Mouse (Mus musculus): ENCODE data around the gene Gorasp1. TPM values are rescaled to one million over a fixed set of nuclear protein-coding genes. Genes with fewer than 3 reads are reported as not detected.

The Gorasp1 gene
- polyA plus RNA-seq, 1 experiment from 2014 or later: 25.2 TPM

- ATAC-seq (ENCODE audit: low FRiP score, low TSS enrichment) (no peak), DNase-seq (no peak)
- Histone ChIP-seq H3K36me3 (ENCODE audit: control insufficient read depth, insufficient read depth, low read length) (no peaks in the 10 kb centered on the region), H3K4me3 (replicated peaks; ENCODE audit: low read depth, low read length) (no peak overlapping the region), H3K9me3 (ENCODE audit: control insufficient read depth, low read length) (no peaks in the 10 kb centered on the region), H3K4me2 (ENCODE audit: low read length) (no peak overlapping the region), H3K27ac (replicated peaks; ENCODE audit: low read depth, low read length) (no peak overlapping the region), H3K4me1 (ENCODE audit: control insufficient read depth, insufficient read depth, low read length) (no peaks in the 10 kb centered on the region), H3K9ac (replicated peaks; ENCODE audit: low read length) (no peak overlapping the region), H3K27me3 (ENCODE audit: control insufficient read depth, insufficient read depth, low read length) (no peaks in the 10 kb centered on the region; the same call in 1 of the 2 replicates)
- WGBS: 80% methylated on average over 3 of the region's 3 CpGs
Measured at GRCm38 (mm10) chr9:119965186-119965585, 27.8 kb upstream of the Gorasp1 start.

GRCm38 (mm10) chr9:119964206-119964605, 26.8 kb upstream of the Gorasp1 start:
- no peak for DNase-seq
- Histone ChIP-seq H3K9ac (replicated peaks; ENCODE audit: low read length) (no peak overlapping the region), H3K4me3 (replicated peaks; ENCODE audit: low read depth, low read length) (no peak overlapping the region), H3K9me3 (ENCODE audit: control insufficient read depth, low read length) (no peaks in the 10 kb centered on the region), H3K4me2 (ENCODE audit: low read length) (no peak overlapping the region), H3K36me3 (ENCODE audit: control insufficient read depth, insufficient read depth, low read length) (no peaks in the 10 kb centered on the region), H3K4me1 (ENCODE audit: control insufficient read depth, insufficient read depth, low read length) (no peaks in the 10 kb centered on the region), H3K27ac (replicated peaks; ENCODE audit: low read depth, low read length) (no peak overlapping the region), H3K27me3 (ENCODE audit: control insufficient read depth, insufficient read depth, low read length) (no peaks in the 10 kb centered on the region; the same call in 1 of the 2 replicates)
- ATAC-seq (ENCODE audit: low FRiP score, low TSS enrichment): no peak
- WGBS: 85% methylated on average over 3 of the region's 3 CpGs

DNA sequence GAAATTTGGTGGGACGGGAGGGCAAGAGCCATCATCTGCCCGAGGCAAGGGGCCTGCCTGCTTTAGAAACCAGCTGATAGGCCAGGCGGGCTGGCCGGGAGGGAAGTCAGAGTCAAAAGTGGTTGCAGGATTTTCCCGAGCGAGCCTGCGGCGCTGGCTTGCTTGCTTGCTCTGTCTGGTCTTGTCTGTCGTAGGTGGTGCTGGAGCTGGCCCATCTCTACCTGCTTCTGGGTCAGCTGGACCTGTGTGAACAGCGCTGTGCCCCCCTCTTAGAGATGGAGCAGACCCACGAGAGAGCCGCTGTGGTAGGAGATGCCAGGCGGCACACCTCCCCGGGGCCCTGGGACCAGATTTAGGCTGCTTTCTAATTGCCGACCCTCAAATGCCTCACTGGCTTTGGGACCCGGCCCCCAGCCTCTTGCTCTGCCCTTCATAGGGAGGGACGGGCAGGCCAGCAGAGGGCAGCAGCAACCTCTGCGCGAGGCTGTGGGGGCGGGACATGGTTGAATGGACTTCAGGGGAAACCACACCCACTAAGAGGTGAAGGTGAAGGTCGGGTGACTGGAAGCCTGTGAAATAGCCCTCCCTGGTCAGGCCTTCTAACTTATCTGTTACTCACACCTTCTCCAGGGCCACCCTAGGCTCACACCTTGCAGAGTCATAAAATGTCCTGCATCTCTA, 25.8 kb upstream of the Gorasp1 start:
- DNase-seq (peak; percentile 69), ATAC-seq (ENCODE audit: low FRiP score, low TSS enrichment) (no peak)
- no peak overlapping the region; the same call in 1 of the 2 replicates for H3K4me2 ChIP-seq (ENCODE audit: low read length)
- no peaks in the 10 kb centered on the region for H3K4me1 ChIP-seq (ENCODE audit: control insufficient read depth, insufficient read depth, low read length)
- no peak overlapping the region for H3K4me3 ChIP-seq (replicated peaks; ENCODE audit: low read depth, low read length)
- no peaks in the 10 kb centered on the region for H3K9me3 ChIP-seq (ENCODE audit: control insufficient read depth, low read length)
- H3K9ac ChIP-seq (replicated peaks; ENCODE audit: low read length): no peak overlapping the region
- 12% methylated on average over 21 of the region's 21 CpGs for WGBS
- no peaks in the 10 kb centered on the region; the same call in 1 of the 2 replicates for H3K27me3 ChIP-seq (ENCODE audit: control insufficient read depth, insufficient read depth, low read length)
- H3K27ac ChIP-seq (replicated peaks; ENCODE audit: low read depth, low read length): no peak overlapping the region
- H3K36me3 ChIP-seq (ENCODE audit: control insufficient read depth, insufficient read depth, low read length): no peaks in the 10 kb centered on the region

DNA sequence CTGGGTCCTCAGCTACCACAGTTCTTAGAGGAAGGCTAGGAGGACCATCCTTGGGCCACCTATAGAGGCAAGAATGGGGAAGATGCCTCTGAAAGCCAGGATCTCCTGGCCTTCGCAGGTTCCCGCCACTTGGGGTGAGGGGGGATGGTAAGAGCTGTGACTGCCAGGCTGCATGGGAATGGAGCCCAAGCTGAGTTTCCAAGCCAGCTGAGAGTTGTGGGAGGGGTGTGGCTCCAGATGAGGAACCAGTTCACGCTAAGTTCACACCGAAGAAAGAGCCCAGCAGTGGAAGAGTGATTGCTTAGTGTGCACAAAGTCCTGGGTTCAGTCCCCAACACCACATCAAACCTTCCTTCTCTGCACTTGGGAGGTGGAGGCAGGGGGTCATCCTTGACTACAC, 24.9 kb upstream of the Gorasp1 start:
- no peak overlapping the region for H3K27ac ChIP-seq (replicated peaks; ENCODE audit: low read depth, low read length)
- H3K9ac ChIP-seq (replicated peaks; ENCODE audit: low read length): no peak overlapping the region
- no peaks in the 10 kb centered on the region for H3K4me1 ChIP-seq (ENCODE audit: control insufficient read depth, insufficient read depth, low read length)
- H3K4me2 ChIP-seq (ENCODE audit: low read length): no peak overlapping the region
- WGBS: 79% methylated on average over 4 of the region's 4 CpGs
- ATAC-seq (ENCODE audit: low FRiP score, low TSS enrichment): no peak
- H3K27me3 ChIP-seq (ENCODE audit: control insufficient read depth, insufficient read depth, low read length): no peaks in the 10 kb centered on the region; the same call in 1 of the 2 replicates
- no peak overlapping the region for H3K4me3 ChIP-seq (replicated peaks; ENCODE audit: low read depth, low read length)
- H3K36me3 ChIP-seq (ENCODE audit: control insufficient read depth, insufficient read depth, low read length): no peaks in the 10 kb centered on the region
- DNase-seq: no peak
- no peaks in the 10 kb centered on the region for H3K9me3 ChIP-seq (ENCODE audit: control insufficient read depth, low read length)

GRCm38 (mm10) chr9:119958835-119959234, 21.5 kb upstream of the Gorasp1 start:
- H3K4me1 ChIP-seq (ENCODE audit: control insufficient read depth, insufficient read depth, low read length): no peaks in the 10 kb centered on the region
- H3K9me3 ChIP-seq (ENCODE audit: control insufficient read depth, low read length): no peaks in the 10 kb centered on the region
- no peak overlapping the region for H3K9ac ChIP-seq (replicated peaks; ENCODE audit: low read length)
- H3K4me2 ChIP-seq (ENCODE audit: low read length): no peak overlapping the region
- WGBS: 81% methylated on average over 9 of the region's 9 CpGs
- H3K36me3 ChIP-seq (ENCODE audit: control insufficient read depth, insufficient read depth, low read length): no peaks in the 10 kb centered on the region
- ATAC-seq (ENCODE audit: low FRiP score, low TSS enrichment) (no peak), DNase-seq (no peak)
- no peak overlapping the region for H3K27ac ChIP-seq (replicated peaks; ENCODE audit: low read depth, low read length)
- no peak overlapping the region for H3K4me3 ChIP-seq (replicated peaks; ENCODE audit: low read depth, low read length)
- H3K27me3 ChIP-seq (ENCODE audit: control insufficient read depth, insufficient read depth, low read length): no peaks in the 10 kb centered on the region; the same call in 1 of the 2 replicates

GRCm38 (mm10) chr9:119951388-119951787, 14.0 kb upstream of the Gorasp1 start:
- H3K27ac ChIP-seq (replicated peaks; ENCODE audit: low read depth, low read length): no peak overlapping the region
- no peaks in the 10 kb centered on the region for H3K4me1 ChIP-seq (ENCODE audit: control insufficient read depth, insufficient read depth, low read length)
- H3K4me3 ChIP-seq (replicated peaks; ENCODE audit: low read depth, low read length): no peak overlapping the region
- H3K4me2 ChIP-seq (ENCODE audit: low read length): no peak overlapping the region
- DNase-seq (no peak), ATAC-seq (ENCODE audit: low FRiP score, low TSS enrichment) (no peak)
- WGBS: 89% methylated on average over 9 of the region's 9 CpGs
- H3K36me3 ChIP-seq (ENCODE audit: control insufficient read depth, insufficient read depth, low read length): no peaks in the 10 kb centered on the region
- H3K9ac ChIP-seq (replicated peaks; ENCODE audit: low read length): no peak overlapping the region
- no peaks in the 10 kb centered on the region for H3K27me3 ChIP-seq (ENCODE audit: control insufficient read depth, insufficient read depth, low read length)
- H3K9me3 ChIP-seq (ENCODE audit: control insufficient read depth, low read length): no peaks in the 10 kb centered on the region

DNA sequence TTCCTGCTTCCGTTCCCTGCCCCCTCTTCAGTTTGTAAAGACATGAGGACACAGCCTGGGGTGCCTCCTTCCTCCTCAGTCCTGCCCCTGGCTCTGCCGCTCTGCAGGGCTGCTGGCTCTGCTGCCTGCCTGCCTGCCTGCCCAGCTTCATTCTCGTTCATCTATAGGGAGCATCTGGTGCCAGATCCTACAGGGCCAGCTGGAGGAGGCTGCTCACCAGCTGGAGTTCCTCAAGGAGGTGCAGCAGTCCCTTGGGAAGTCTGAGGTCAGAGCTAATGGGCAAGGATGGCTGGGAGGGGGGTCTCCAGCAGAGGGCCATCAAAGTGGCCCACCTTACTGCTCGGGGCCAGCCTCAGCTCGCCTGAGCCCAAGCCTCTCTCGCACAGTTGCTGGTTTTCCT, 13.1 kb upstream of the Gorasp1 start:
- H3K27me3 ChIP-seq (ENCODE audit: control insufficient read depth, insufficient read depth, low read length): no peaks in the 10 kb centered on the region
- H3K9me3 ChIP-seq (ENCODE audit: control insufficient read depth, low read length): no peaks in the 10 kb centered on the region
- no peak overlapping the region for H3K27ac ChIP-seq (replicated peaks; ENCODE audit: low read depth, low read length)
- no peak overlapping the region for H3K4me2 ChIP-seq (ENCODE audit: low read length)
- H3K4me1 ChIP-seq (ENCODE audit: control insufficient read depth, insufficient read depth, low read length): no peaks in the 10 kb centered on the region
- no peak overlapping the region for H3K4me3 ChIP-seq (replicated peaks; ENCODE audit: low read depth, low read length)
- ATAC-seq (ENCODE audit: low FRiP score, low TSS enrichment): no peak
- WGBS: 51% methylated on average over 6 of the region's 6 CpGs
- DNase-seq: no peak
- no peaks in the 10 kb centered on the region for H3K36me3 ChIP-seq (ENCODE audit: control insufficient read depth, insufficient read depth, low read length)
- H3K9ac ChIP-seq (replicated peaks; ENCODE audit: low read length): no peak overlapping the region

GRCm38 (mm10) chr9:119948804-119949203, 11.4 kb upstream of the Gorasp1 start:
- no peak for DNase-seq
- Histone ChIP-seq H3K4me1 (ENCODE audit: control insufficient read depth, insufficient read depth, low read length) (no peaks in the 10 kb centered on the region), H3K4me3 (replicated peaks; ENCODE audit: low read depth, low read length) (no peak overlapping the region), H3K27me3 (ENCODE audit: control insufficient read depth, insufficient read depth, low read length) (no peaks in the 10 kb centered on the region), H3K27ac (replicated peaks; ENCODE audit: low read depth, low read length) (no peak overlapping the region), H3K4me2 (ENCODE audit: low read length) (no peak overlapping the region), H3K9ac (replicated peaks; ENCODE audit: low read length) (no peak overlapping the region), H3K9me3 (ENCODE audit: control insufficient read depth, low read length) (no peaks in the 10 kb centered on the region), H3K36me3 (ENCODE audit: control insufficient read depth, insufficient read depth, low read length) (no peaks in the 10 kb centered on the region)
- ATAC-seq (ENCODE audit: low FRiP score, low TSS enrichment): no peak
- 52% methylated on average over 3 of the region's 3 CpGs for WGBS

DNA sequence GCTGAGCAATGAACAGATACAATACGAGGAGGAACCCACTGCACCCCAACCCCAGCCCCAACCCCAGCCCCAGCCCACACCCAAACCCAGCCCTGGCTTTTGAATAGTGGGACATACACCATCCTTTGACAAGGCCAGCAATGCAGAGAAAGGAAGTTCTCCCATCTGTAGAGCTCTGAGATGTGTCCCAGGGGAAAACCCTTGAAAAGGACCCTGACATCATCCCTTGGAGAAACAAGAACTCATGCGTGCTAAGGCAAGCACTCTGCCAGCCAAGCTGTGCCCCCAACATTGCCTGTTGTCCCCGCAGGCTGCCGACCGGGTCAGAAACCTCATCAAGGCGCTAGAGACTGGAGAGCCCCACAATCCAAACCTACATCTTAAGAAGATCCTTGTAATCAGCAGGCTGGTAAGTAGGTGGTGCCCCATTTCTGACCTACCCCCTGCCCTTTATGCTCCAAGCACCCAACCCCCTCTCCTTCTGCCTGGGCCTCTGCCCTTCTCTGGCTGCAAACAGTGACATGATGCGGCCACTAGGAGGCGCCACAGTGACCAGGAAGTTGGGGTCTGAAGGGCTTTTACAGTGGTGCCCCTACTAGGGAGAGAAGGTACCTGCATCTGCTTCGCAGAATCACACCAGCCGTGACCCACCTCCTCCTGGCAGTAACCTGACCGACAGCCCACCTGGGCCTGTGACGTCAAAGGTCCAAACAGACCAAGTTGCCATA, 8.0 kb upstream of the Gorasp1 start:
- H3K4me3 ChIP-seq (replicated peaks; ENCODE audit: low read depth, low read length): no peak overlapping the region
- no peaks in the 10 kb centered on the region for H3K27me3 ChIP-seq (ENCODE audit: control insufficient read depth, insufficient read depth, low read length)
- DNase-seq (no peak), ATAC-seq (ENCODE audit: low FRiP score, low TSS enrichment) (no peak)
- no peak overlapping the region for H3K4me2 ChIP-seq (ENCODE audit: low read length)
- no peaks in the 10 kb centered on the region for H3K4me1 ChIP-seq (ENCODE audit: control insufficient read depth, insufficient read depth, low read length)
- no peak overlapping the region for H3K9ac ChIP-seq (replicated peaks; ENCODE audit: low read length)
- H3K36me3 ChIP-seq (ENCODE audit: control insufficient read depth, insufficient read depth, low read length): no peaks in the 10 kb centered on the region
- no peaks in the 10 kb centered on the region for H3K9me3 ChIP-seq (ENCODE audit: control insufficient read depth, low read length)
- no peak overlapping the region for H3K27ac ChIP-seq (replicated peaks; ENCODE audit: low read depth, low read length)
- 75% methylated on average over 12 of the region's 12 CpGs for WGBS
